Mouse (Mus musculus): Measurements from ENCODE around the gene Carhsp1. TPM values are rescaled to one million over a fixed set of nuclear protein-coding genes. Genes with fewer than 3 reads are reported as not detected.

Carhsp1 gene
- polyA plus RNA-seq, 1 experiment from 2014 or later = 84.0 TPM

DNA sequence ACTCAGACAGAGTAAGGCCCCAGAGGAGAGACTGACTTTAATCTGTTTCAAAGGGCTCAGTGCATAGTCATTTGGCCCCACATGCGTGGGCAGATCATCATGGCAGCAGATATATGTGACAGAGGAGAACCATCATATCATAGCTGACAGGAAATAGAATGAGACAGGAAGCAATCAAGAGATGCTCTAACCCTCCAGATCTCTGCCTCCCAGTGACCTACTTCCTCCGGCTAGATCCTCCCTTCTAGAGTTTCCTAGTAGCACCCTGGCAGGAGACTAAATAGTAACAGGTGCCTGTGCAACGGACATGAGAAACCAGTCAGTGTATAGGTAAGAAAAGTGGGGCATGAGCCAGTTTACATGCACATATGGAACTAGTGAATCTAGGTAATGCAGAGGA lies 61.6 kb downstream of the Carhsp1 start:
- Histone ChIP-seq H3K36me3 (0 out of 2 replicates have a peak, but pooled peaks cover 7% of the 10 kb centered on the region), H3K4me3 (replicated peaks) (no peak overlapping the region), H3K27me3 (no peaks in the 10 kb centered on the region), H3K4me1 (no peaks in the 10 kb centered on the region), H3K9me3 (replicated peaks) (no peaks in the 10 kb centered on the region), H3K4me2 (replicated peaks) (no peak overlapping the region), H3K27ac (replicated peaks) (no peak overlapping the region), H3K9ac (no peak overlapping the region)
- ATAC-seq (ENCODE audit: insufficient number of reproducible peaks, low FRiP score, low TSS enrichment, low read depth) = no peak
- WGBS = 44% methylated on average over 3 of the region's 3 CpGs

Small RNAs within 50 kb of the gene (microRNA-seq; reads per million reads assigned to microRNA genes)
- gene Gm22137 (ENCODE audit: borderline number of aligned reads) = not detected

Other genes starting within 250 kb of the Carhsp1 start
- not detected in 2 replicates for gene Tmem114, start 247.0 kb downstream of the Carhsp1 start, polyA plus RNA-seq (2015; fragmentation: Nextera tagmentation; extraction: Ambion mirVana)
- gene Mettl22, start 201.4 kb downstream of the Carhsp1 start, polyA plus RNA-seq (2015; fragmentation: Nextera tagmentation; extraction: Ambion mirVana) = 20.1 and 22.1 TPM in 2 replicates
- 21.5 and 22.8 TPM in 2 replicates for gene Abat, start 158.7 kb downstream of the Carhsp1 start, polyA plus RNA-seq (2015; fragmentation: Nextera tagmentation; extraction: Ambion mirVana)
- 56.4 and 57.6 TPM in 2 replicates for gene Pmm2, start 34.5 kb downstream of the Carhsp1 start, polyA plus RNA-seq (2015; fragmentation: Nextera tagmentation; extraction: Ambion mirVana)
- gene Tmem186, start 34.4 kb downstream of the Carhsp1 start, polyA plus RNA-seq (2015; fragmentation: Nextera tagmentation; extraction: Ambion mirVana) = 19.3 and 19.5 TPM in 2 replicates
- not detected in 2 replicates for gene Gm5767, start 8.6 kb upstream of the Carhsp1 start, polyA plus RNA-seq (2015; fragmentation: Nextera tagmentation; extraction: Ambion mirVana)
- 28.4 and 34.5 TPM in 2 replicates for gene Usp7, start 120.2 kb upstream of the Carhsp1 start, polyA plus RNA-seq (2015; fragmentation: Nextera tagmentation; extraction: Ambion mirVana)
- 21.6 and 22.8 TPM in 2 replicates for gene 1810013L24Rik, start 157.9 kb upstream of the Carhsp1 start, polyA plus RNA-seq (2015; fragmentation: Nextera tagmentation; extraction: Ambion mirVana)

Measured in embryonic facial prominence, embryonic 15.5 days (tissue).